Mouse (Mus musculus): ENCODE data around the gene Cyp2j8.

Gene Cyp2j8

DNA sequence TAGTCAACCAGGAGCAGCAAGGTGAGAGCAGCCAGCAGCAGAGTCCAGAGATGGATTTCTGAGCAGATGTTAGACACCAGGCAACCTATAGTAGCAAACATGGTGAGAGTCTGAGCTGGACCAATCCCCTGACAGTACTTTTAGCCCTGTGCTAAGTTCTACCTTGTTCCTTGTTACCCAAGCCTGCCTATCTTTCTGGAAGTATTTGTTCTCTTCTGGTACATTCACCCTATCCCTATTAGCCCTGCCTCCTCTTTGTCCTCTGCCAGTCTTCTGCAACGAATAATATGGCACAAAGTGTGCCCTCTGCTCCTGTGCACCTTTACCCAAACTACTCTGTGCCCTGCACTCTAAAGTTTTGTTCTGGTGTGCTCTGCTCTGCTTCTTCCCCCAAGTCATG, at the start of gene Cyp2j8:
Gene Cyp2j8, minus strand, starts transcription at position 101 of the 400 bp plus-strand sequence.
- no peak for DNase-seq (ENCODE audit: low read depth, low spot score)

DNA sequence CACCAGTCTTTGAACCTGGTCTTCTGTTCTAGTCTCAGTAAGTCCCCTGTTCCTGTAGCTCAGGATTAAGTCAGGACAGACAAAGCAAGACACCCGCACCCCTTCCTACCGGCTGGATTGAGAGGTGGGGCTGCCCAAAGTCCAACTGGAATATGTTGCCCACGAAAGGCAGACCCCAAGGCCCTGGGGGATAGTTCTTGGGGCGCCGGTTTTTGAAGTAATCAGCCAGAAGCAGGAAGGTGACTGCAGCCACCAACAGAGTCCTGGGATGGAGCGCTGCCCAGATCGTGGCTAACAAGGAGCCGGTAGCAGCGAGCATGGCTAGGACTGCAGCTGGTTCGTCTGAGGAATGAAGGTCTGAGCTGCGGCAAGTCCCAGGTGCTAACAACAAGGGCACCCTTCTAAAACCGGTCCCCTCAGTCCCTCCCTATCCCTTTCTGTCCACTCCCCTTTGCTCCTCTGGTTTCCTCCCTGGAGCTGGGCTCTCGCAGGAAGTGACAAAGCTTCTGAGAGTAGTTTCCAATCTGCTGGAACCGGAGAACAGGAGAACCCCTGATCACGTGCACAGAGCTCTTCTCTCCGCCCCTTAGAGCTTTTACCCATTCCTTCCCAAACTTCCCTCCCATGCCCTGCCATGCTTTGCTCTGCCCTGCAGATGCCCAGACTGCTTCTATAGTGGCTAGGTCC, 46.1 kb upstream of the Cyp2j8 start, which contains the start of gene Cyp2j6:
Gene Cyp2j6, minus strand, starts transcription at position 529 of the 687 bp plus-strand sequence.
- DNase-seq (ENCODE audit: low read depth, low spot score): peak; percentile 68

DNA sequence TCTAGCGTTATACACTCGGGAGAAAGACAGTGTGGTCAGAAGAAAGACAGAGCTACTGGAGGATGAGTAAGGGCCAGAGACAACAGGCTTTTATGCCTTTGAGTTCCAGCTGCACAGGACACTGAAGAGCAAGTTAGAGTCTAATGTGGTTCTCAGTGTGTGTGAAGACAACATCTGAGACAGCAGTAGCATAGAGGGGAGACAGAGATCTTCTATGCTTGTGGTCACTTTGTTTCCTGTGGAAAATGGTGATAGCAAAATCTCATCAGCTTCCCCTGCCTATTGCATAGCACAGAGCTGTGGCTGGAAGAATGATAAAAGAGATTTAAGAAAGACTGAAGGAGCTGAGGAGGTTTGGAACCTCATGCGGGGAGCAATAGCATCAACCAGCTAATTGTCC, 44.4 kb upstream of the Cyp2j8 start:
- DNase-seq (ENCODE audit: low read depth, low spot score): no peak

DNA sequence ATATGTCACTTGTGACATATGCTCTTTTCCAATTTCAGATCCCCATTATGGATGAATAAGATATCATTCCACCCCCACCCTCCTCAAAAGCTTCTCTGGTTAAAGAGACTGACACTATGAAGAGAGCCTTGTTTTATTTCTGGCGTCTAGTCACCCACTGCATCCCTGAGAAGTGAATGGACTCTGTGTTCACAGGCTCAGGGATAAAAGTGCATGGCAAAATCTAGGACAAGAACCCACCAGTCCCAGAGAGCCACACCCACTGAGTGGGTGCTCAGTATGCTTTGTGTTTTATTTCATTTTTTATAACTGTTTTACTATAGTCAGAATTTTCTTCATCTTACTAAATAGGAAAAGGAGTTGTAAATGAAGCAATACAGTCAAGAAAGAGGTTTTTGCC, 38.8 kb upstream of the Cyp2j8 start:
- no peak for DNase-seq (ENCODE audit: low read depth, low spot score)

DNA sequence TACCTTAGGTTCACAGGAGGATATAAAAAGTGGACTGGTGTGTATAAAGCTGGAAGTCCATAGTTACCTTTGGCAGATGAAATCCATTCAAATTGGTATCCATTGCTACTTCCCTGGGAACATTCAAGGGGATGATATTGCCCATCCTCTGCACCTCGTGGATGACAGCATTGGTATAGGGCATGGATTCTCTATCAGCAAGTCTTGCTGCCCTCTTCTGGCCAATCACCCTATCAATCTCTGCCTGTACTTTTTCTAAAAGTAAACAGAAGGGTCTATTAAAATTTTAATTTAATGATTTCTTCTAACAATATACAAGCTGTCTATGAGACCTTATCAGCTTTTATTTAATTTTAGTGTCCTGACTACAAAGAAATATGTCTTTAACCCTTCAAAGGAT, 18.6 kb upstream of the Cyp2j8 start:
- DNase-seq (ENCODE audit: low read depth, low spot score): peak; percentile 8

DNA sequence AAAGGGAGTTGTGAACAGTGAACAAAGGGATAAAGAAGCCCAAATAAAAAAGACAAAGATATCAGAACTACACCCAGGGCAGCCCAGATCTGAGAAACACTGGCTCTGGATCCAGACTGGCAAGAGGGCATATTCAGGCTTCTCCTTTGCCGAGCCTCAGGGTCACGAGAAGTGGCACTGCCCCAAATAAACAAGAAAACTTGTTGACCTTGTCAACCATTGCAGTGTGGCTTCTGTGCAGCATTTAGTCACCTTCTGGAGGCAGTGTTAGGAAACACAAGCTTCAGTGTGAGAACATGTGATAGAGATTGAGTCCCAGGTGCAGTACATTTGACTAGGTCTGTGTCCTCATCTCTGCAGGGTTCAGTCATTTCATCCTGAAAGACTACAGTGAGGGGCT, 15.1 kb upstream of the Cyp2j8 start:
- no peak for DNase-seq (ENCODE audit: low read depth, low spot score)

DNA sequence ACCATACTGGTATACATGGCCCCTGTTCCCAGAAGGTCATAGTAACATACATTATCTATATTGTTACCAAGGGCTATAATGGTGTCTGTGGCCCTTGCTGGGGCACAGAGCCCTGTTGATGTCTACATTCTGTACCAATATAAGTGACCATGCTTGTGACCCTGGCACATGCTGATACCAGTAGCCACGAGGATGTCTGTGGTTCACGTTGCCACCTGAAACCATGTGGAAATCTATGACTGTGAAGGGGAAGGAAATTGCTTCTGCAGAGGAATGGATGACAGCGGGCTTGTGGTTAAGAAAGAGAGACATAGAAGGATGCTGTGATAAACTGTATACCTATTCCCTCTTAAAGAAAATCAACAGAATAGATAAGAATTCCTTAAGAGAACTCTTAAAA, 2.9 kb upstream of the Cyp2j8 start:
- DNase-seq (ENCODE audit: low read depth, low spot score): no peak

DNA sequence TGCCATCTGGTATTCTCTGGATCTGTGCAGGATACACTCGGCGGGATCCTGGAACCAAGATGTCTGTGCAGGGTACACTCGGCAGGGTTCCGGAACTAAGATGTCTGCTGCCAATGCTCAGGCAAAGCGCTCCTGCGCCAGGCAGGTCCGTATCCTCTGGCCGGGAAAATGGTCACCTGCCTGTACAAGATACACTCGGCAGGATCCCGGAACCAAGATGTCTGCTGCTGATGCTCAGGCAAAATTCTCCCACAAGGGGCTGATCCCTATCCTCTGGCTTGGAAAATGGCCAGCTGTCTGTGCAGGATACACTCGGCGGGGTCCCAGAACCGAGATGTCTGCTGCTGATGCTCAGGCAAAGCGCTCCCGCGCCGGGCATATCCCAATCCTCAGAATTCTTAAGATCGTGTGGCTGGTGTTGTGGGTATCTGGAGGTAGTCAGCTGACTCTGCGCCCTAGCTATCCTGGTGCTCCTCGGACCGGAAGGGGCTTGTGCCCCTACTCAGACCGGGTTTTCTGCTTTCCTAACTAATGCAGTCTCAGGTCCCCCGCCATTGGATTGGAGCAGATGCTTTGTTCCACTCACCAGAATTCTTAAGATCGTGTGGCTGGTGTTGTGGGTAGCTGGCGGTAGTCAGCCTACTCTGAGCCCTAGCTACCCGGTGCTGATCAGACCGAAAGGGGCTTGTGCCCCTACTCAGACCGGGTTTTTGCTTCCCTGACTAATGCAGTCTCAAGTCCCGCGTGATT, 43.7 kb downstream of the Cyp2j8 start:
- DNase-seq (ENCODE audit: low read depth, low spot score): peak; percentile 77

Measured in ZHBTc4 (cell line).